Mouse (Mus musculus) intestine, postnatal 0 days (tissue): Measurements from ENCODE around the gene Ankrd40. TPM values are rescaled to one million over a fixed set of nuclear protein-coding genes. Genes with fewer than 3 reads are reported as not detected.
A peak's percentile ranks its signal among the peaks of the same experiment; 100 is the strongest.

Experiments
- ATAC-seq: fragments of 200-750 bp; cut with Nextera tagmentation; 2 replicates; pipeline ENCODE4 v1.8.0; 2017; ENCODE audit warnings: mild to moderate bottlenecking, moderate TSS enrichment, moderate library complexity
- H3K27ac ChIP-seq: fragments of 300-500 bp; sonication (generic); 2 replicates; pipeline ENCODE4 v1.5.1; 2014; ENCODE audit warnings: mild to moderate bottlenecking, low read depth, low read length, moderate library complexity
- H3K27me3 ChIP-seq: fragments of 300-500 bp; sonication (generic); replicated peaks from 2 replicates; pipeline ENCODE4 v1.6.1; 2014; ENCODE audit warnings: low read length, mixed read lengths; ENCODE audit not compliant: control insufficient read depth, insufficient read depth
- H3K36me3 ChIP-seq: fragments of 300-500 bp; sonication (generic); 2 replicates; pipeline ENCODE4 v1.6.1; 2014; ENCODE audit warnings: mild to moderate bottlenecking, moderate library complexity; ENCODE audit not compliant: control insufficient read depth, insufficient read depth
- H3K4me1 ChIP-seq: fragments of 300-500 bp; sonication (generic); replicated peaks from 2 replicates; pipeline ENCODE4 v1.6.1; 2014; ENCODE audit warnings: antibody characterized with exemption, low read length, mixed read lengths; ENCODE audit not compliant: control insufficient read depth, insufficient read depth
- H3K4me2 ChIP-seq: fragments of 300-500 bp; sonication (generic); replicated peaks from 2 replicates; pipeline ENCODE4 v1.6.1; 2014; ENCODE audit warnings: low read depth, mild to moderate bottlenecking, moderate library complexity
- H3K4me3 ChIP-seq: fragments of 300-500 bp; sonication (generic); 2 replicates; pipeline ENCODE4 v1.5.1; 2014; ENCODE audit warnings: low read depth, low read length
- H3K9ac ChIP-seq: fragments of 300-500 bp; sonication (generic); 2 replicates; pipeline ENCODE4 v1.6.1; 2014; ENCODE audit warnings: mild to moderate bottlenecking, low read depth, low read length
- H3K9me3 ChIP-seq: fragments of 300-500 bp; sonication (generic); 2 replicates; pipeline ENCODE4 v1.6.1; 2016; ENCODE audit warnings: mixed run types; ENCODE audit not compliant: control insufficient read depth
- CTCF ChIP-seq: sonication (generic); IDR thresholded peaks from 2 replicates; pipeline ENCODE4 v1.5.1; 2016; ENCODE audit warnings: low read depth, mild to moderate bottlenecking, control low read depth, antibody characterized with exemption, moderate library complexity
- WGBS: fragments of 180-500 bp; shearing (Covaris S2); extraction: QIAGEN DNeasy Blood & Tissue Kit; methylation state at CpG from one replicate; pipeline ENCODE4 v1.1.7; 2014; 5-methylcytosine and 5-hydroxymethylcytosine counted together
- polyA plus RNA-seq: library from polyadenylated mRNA; unstranded; fragments of >200 nt; fragmentation: Nextera tagmentation; extraction: Ambion mirVana; gene quantifications from 2 replicates; pipeline ENCODE4 v1.2.1, GENCODE M21; 2015

Ankrd40 gene
- polyA plus RNA-seq, 1 experiment from 2014 or later, result 18.0 TPM

DNA sequence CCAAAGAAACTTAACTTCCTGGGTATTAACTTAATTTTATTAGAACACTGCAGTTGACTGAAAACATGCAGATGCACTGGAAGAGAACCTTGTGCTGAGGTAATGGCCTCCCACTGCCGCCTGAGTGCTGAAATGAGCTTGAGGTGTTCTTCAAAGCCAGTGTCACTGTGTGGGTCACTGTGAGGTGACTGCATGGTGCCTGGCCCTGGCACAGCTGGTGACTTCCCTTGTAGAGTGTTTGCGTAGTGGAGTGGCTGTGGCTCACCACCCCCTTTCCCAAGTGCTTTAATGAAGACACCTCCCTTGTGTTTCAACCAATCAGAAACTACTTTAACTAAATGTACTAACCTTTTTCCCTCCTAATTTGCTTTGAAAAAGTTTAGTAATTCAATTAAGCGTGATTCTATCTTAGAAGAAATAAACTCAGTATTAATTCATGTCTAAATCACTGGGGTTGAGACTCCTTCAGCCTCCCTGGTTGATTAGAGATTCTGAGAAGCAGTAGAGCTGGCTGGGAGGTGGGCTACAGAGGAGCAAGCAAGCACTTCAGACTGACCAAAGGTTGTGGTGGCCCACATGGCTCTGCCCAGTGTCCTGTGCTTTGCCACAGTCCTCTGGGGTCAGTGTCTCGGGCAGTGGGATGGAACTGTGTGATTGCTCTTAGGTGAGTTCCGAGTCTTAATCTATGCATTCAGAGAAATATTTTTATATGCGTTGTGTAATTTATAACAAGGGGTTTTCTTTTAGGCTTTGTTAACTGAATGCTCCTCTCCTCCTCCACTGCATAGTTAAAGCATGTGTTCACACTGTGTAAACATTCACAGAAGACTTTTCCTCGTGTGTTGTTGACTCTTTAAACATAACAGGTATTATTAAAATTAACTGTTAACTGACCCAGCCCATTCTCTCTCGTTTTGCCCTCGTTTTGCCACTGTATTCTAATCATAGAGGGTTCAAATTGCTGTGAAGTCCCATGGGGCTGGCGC is 13.4 kb downstream of the Ankrd40 start:
- peaks cover 28% of the 10 kb centered on the region for H3K36me3 ChIP-seq
- no peaks in the 10 kb centered on the region for H3K4me1 ChIP-seq
- H3K4me2 ChIP-seq, result no peak overlapping the region
- H3K27me3 ChIP-seq, result no peaks in the 10 kb centered on the region
- no peak overlapping the region for H3K4me3 ChIP-seq
- no peaks in the 10 kb centered on the region for H3K9me3 ChIP-seq
- H3K9ac ChIP-seq, result no peak overlapping the region
- ATAC-seq, result no peak
- no peak overlapping the region for H3K27ac ChIP-seq
- no peak for TF ChIP-seq CTCF
- WGBS, result 54% methylated on average over 10 of the region's 10 CpGs

DNA sequence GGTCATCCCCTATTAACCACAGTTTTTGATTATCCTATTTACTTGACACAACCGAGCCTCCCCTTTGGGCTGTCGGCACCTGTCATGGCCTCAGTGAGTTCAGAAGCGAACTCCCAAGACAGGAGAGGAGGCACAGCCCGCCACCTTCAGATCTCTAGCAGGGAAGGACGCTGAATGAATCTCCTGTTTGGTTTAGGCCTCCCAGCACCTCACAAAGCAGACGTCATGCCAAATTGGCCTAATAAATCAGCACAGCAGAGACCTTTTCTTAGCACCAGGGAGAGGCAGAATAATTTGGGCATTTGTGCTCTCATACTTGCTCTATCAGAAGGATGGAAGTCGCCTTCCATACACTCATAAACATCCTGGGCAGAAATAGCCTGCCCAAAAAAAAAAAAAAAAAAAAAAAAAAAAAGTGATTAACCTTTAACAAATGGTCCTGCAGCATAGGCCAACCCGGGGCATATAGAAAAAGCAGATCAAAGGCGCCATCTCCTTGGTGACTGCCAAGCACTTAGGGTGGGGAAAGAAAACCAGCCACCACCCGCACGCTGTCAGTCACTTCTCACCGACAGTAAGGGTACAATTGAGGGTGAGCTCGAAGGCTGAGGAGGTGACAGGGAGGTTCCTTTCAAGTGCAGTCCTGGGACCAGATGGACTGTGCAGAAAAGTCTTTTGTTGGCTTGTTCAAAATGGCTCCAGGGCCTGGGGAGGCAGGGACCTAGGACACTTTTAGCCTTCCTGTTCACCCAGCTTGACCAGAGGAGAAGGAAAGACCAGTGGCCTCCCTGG is 14.5 kb downstream of the Ankrd40 start:
- no peak overlapping the region for H3K4me2 ChIP-seq

DNA sequence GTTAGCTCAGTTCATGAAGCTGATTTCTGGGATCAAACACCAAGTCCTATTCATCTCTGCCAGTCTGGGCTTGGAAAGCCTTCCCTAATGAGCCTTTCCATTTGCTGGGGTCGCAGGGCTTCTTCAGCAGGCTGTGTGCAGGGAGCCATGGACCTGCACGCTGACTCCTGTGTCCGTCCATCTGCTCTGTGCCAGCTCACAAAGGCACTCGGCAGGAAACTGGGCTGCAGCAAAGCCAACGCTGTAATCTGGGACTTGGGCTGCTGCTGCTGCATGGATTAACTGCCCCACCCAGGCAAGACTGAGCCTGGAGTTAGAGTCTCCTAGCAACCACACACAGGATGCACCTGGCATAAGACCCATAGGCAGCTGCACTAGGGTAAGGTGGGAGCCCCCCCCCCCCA is 16.2 kb downstream of the Ankrd40 start:
- Histone ChIP-seq H3K4me3 (no peak overlapping the region), H3K27ac (no peak overlapping the region), H3K36me3 (peaks cover 13% of the 10 kb centered on the region), H3K9ac (no peak overlapping the region), H3K9me3 (no peaks in the 10 kb centered on the region), H3K27me3 (no peaks in the 10 kb centered on the region), H3K4me2 (no peak overlapping the region), H3K4me1 (no peaks in the 10 kb centered on the region)
- no peak for ATAC-seq
- 59% methylated on average over 5 of the region's 5 CpGs for WGBS
- TF ChIP-seq CTCF, result no peak

More for the DNA sequence above, 14.5 kb downstream of the Ankrd40 start:
- H3K4me1 ChIP-seq, result no peaks in the 10 kb centered on the region
- no peak overlapping the region for H3K27ac ChIP-seq
- no peak overlapping the region for H3K9ac ChIP-seq
- no peak for TF ChIP-seq CTCF
- no peaks in the 10 kb centered on the region for H3K9me3 ChIP-seq
- H3K36me3 ChIP-seq, result peaks cover 22% of the 10 kb centered on the region
- WGBS, result 35% methylated on average over 13 of the region's 13 CpGs
- H3K27me3 ChIP-seq, result no peaks in the 10 kb centered on the region
- H3K4me3 ChIP-seq, result no peak overlapping the region
- no peak for ATAC-seq

DNA sequence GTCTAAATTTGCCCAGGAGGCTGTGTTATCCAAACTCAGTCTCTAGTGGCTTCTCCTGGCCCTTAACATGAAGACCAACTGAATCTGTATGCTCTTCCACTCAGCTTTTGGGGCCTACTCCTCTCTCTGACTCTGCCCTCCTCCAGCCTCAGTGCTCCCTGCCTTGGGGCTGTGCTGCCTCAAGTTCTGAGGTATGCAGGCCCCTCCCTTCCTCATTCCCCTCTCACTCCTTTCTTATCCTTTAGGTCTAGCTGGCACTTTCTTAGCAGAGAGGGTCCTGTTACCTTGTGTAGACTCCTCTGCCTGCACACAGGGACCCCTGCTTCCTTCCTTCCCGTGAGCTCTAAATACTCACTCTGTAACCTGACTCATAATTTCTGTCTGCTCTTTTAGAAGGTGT is 16.7 kb downstream of the Ankrd40 start:
- Histone ChIP-seq H3K9me3 (no peaks in the 10 kb centered on the region), H3K9ac (no peak overlapping the region), H3K27ac (no peak overlapping the region), H3K4me2 (no peak overlapping the region), H3K4me3 (no peak overlapping the region), H3K27me3 (no peaks in the 10 kb centered on the region), H3K4me1 (no peaks in the 10 kb centered on the region), H3K36me3 (peaks cover 9% of the 10 kb centered on the region)
- no peak for TF ChIP-seq CTCF
- WGBS, result 77% methylated on average over 1 of the region's 1 CpGs
- ATAC-seq, result no peak

DNA sequence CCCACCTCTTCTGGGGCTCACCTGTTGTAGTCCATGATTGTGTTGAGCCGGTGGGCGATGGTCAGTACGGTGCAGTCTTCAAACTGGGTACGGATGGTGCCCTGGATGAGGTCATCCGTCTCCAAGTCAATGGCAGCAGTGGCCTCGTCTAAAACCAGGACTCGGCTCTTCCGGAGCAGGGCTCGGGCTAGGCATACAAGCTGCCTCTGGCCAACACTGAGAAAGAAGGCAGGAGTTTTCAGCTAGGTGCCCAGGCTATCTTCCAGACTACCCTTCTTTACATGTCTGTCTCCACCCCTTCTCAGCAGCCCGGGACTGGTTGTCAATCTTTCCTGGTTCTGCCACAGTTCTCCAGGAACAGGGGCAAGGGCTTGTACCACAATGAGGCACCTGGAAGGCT is 18.1 kb downstream of the Ankrd40 start:
- no peak overlapping the region for H3K27ac ChIP-seq
- no peak for TF ChIP-seq CTCF

DNA sequence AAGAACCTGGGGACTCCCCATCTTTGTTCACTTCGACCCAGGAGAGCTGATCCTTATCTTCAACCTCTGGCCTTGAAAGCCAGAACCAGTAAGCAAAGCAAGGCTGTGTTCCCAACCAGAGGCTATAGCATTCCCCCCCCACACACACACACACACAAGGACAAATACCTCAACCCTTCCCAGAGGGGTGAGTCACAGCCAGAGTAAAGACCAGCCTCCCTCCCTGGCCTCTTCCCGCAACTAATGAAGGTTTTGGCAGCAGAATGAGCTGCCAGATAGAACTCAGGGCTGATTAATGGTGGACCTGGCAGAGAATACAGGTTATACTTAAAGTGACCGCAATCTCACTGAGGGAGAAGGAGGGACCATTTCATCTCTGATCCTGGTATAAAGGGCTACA is 18.8 kb downstream of the Ankrd40 start:
- ATAC-seq, result peak; percentile 48; the same call in 1 of the 2 replicates
- no peak for TF ChIP-seq CTCF
- Histone ChIP-seq H3K4me3 (no peak overlapping the region), H3K27ac (no peak overlapping the region), H3K36me3 (no peaks in the 10 kb centered on the region), H3K27me3 (no peaks in the 10 kb centered on the region), H3K9ac (no peak overlapping the region), H3K4me1 (no peaks in the 10 kb centered on the region), H3K9me3 (no peaks in the 10 kb centered on the region), H3K4me2 (no peak overlapping the region)
- WGBS, result 30% methylated on average over 3 of the region's 3 CpGs

More for the DNA sequence above, 18.1 kb downstream of the Ankrd40 start:
- H3K9ac ChIP-seq, result no peak overlapping the region
- no peaks in the 10 kb centered on the region for H3K4me1 ChIP-seq
- no peaks in the 10 kb centered on the region for H3K9me3 ChIP-seq
- WGBS, result 79% methylated on average over 10 of the region's 10 CpGs
- peaks cover 2% of the 10 kb centered on the region; the same call in 1 of the 2 replicates for H3K36me3 ChIP-seq
- H3K27me3 ChIP-seq, result no peaks in the 10 kb centered on the region
- H3K4me2 ChIP-seq, result no peak overlapping the region
- no peak for ATAC-seq
- H3K4me3 ChIP-seq, result no peak overlapping the region
